Mouse (Mus musculus) myocyte (in vitro differentiated cells): ENCODE measurements at regions not wholly inside any gene's neighbourhood (a gene's known extent, or its start where the extent isn't known, plus 50 kb on each side); places are given as distances from the start of the nearest gene placed in this dataset.

ENCODE experiments used
- H3K27me3 ChIP-seq: one replicate; pipeline ENCODE4 v1.6.1; 2011; ENCODE audit not compliant: control insufficient read depth, insufficient read depth, insufficient read length
- H3K36me3 ChIP-seq: one replicate; pipeline ENCODE4 v1.6.1; 2011; ENCODE audit not compliant: control insufficient read depth, insufficient read depth
- H3K4me2 ChIP-seq: one replicate; pipeline ENCODE4 v1.6.1; 2011; ENCODE audit warnings: low read depth, control low read depth
- H3K4me3 ChIP-seq: one replicate; pipeline ENCODE4 v1.5.1; 2011; ENCODE audit warnings: mild to moderate bottlenecking, control low read depth, moderate library complexity
- H3K79me2 ChIP-seq: one replicate; pipeline ENCODE4 v1.6.1; 2011; ENCODE audit not compliant: control insufficient read depth, insufficient read depth
- H3ac ChIP-seq: one replicate; pipeline ENCODE4 v1.6.1; 2011; ENCODE audit not compliant: control insufficient read depth, insufficient read length
- CEBPB ChIP-seq: IDR thresholded peaks from 2 replicates; pipeline ENCODE4 v1.6.1; 2011; ENCODE audit warnings: mild to moderate bottlenecking, moderate library complexity; ENCODE audit not compliant: poor library complexity, insufficient read depth, severe bottlenecking
- E2F4 ChIP-seq: IDR thresholded peaks from one replicate; pipeline ENCODE4 v1.6.1; 2011; ENCODE audit warnings: mild to moderate bottlenecking, control low read depth, moderate library complexity; ENCODE audit not compliant: insufficient read depth
- MAX ChIP-seq: IDR thresholded peaks from one replicate; pipeline ENCODE4 v1.6.1; 2011; ENCODE audit warnings: low read depth, mild to moderate bottlenecking, control low read depth
- MYOD1 ChIP-seq, 3 experiments: IDR thresholded peaks; one replicate each; pipeline ENCODE4 v1.6.1; 2011; ENCODE audit warnings: control low read depth in 2 of 3, low read depth in 2 of 3, mild to moderate bottlenecking in 2 of 3, moderate library complexity in 1 of 3; ENCODE audit not compliant: insufficient read length in 2 of 3, control insufficient read depth in 1 of 3
- MYOG ChIP-seq, 3 experiments: IDR thresholded peaks; one replicate each; pipeline ENCODE4 v1.6.1; 2011; ENCODE audit warnings: control low read depth in 2 of 3, low read depth in 2 of 3, mild to moderate bottlenecking in 2 of 3; ENCODE audit not compliant: insufficient read length in 2 of 3, control insufficient read depth in 1 of 3, insufficient read depth in 1 of 3
- POLR2A ChIP-seq: IDR thresholded peaks from one replicate; pipeline ENCODE4 v1.6.1; 2011; ENCODE audit warnings: low read depth, mild to moderate bottlenecking, control low read depth, moderate library complexity; ENCODE audit not compliant: insufficient read length
- POLR2AphosphoS2 ChIP-seq: IDR thresholded peaks from one replicate; pipeline ENCODE4 v1.6.1; 2011; ENCODE audit warnings: low read depth, control low read depth; ENCODE audit not compliant: insufficient read length
- REST ChIP-seq: IDR thresholded peaks from one replicate; pipeline ENCODE4 v1.6.1; 2011; ENCODE audit warnings: mild to moderate bottlenecking, control low read depth, moderate library complexity; ENCODE audit not compliant: insufficient read depth, insufficient read length
- SRF ChIP-seq: IDR thresholded peaks from one replicate; pipeline ENCODE4 v1.6.1; 2011; ENCODE audit warnings: low read depth; ENCODE audit not compliant: control insufficient read depth, insufficient read length
- TCF12 ChIP-seq: IDR thresholded peaks from one replicate; pipeline ENCODE4 v1.6.1; 2011; ENCODE audit warnings: mild to moderate bottlenecking, control low read depth; ENCODE audit not compliant: poor library complexity, insufficient read depth, severe bottlenecking
- TCF3 ChIP-seq: IDR thresholded peaks from one replicate; pipeline ENCODE4 v1.6.1; 2011; ENCODE audit warnings: low read depth, control low read depth; ENCODE audit not compliant: insufficient read length
- USF1 ChIP-seq: IDR thresholded peaks from one replicate; pipeline ENCODE4 v1.6.1; 2011; ENCODE audit warnings: low read depth, mild to moderate bottlenecking, control low read depth, moderate library complexity

DNA sequence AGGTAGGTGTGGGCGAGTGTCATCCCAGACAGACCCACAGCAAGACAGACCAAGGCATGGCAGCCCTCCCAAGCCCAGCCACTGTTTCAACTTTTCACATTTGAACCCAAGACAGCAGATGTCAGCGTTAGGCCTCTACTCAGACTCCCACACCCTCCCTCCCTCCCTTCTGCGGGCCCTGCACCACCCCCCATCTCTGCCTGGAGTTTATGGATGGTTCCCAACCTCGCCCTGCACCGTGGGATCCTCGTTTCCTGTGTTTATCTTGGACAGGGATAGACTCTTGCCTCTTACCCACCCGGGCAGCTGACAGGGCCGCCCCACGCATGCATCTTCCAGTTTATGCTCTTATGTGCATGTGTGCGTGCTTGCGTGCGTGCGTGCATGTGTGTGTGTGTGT, 85.2 kb upstream of the Zbtb40 start:
- no peak for TF ChIP-seq POLR2AphosphoS2
- no peak for TF ChIP-seq E2F4
- peak in 1 of 3 experiments; percentile 18 for TF ChIP-seq MYOD1 (IDR thresholded peaks at IDR 0.05; ENCODE audit: control insufficient read depth in 1 of 3, insufficient read length in 2 of 3, low read depth in 2 of 3)
- TF ChIP-seq SRF, result no peak
- Histone ChIP-seq H3K27me3 (no peaks in the 10 kb centered on the region), H3K4me3 (no peak overlapping the region), H3ac (no peak overlapping the region), H3K36me3 (no peaks in the 10 kb centered on the region), H3K4me2 (no peak overlapping the region), H3K79me2 (no peaks in the 10 kb centered on the region)

DNA sequence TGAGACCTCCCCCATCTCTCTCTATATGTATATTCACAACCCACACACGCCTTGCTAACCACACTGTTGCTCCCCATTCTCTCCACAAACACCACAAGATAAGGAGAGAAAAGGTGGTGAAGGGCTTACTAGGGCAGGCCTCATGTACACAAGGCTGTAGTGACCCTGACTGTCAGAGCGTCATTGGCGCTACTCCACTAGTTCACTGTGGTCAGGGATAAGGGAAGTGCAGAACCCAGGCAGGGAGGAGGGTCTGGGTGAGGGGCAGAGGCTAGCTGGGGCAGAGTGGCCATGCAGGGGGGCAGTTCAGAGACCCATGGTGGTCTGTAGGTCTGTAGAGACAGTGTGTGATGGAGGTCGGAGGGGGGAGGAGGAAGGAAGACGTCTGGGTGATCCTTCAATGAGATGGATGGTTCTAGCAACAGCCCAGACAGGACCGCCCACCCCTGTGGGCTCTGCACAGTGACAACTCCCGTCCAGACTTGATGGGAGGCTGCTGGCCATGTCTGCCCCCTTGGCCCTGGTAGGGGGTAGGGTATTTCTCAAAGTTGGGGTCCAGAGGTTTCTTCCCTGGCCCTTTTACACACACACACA, 82.1 kb upstream of the Zbtb40 start:
- Histone ChIP-seq H3K36me3 (no peaks in the 10 kb centered on the region), H3K4me2 (no peak overlapping the region), H3K4me3 (no peak overlapping the region), H3K27me3 (no peaks in the 10 kb centered on the region), H3K79me2 (no peaks in the 10 kb centered on the region), H3ac (no peak overlapping the region)
- TF ChIP-seq POLR2A (no peak), CEBPB (no peak), TCF12 (no peak), MAX (no peak), POLR2AphosphoS2 (no peak), MYOG (IDR thresholded peaks at IDR 0.05; ENCODE audit: control insufficient read depth in 1 of 3, insufficient read depth in 1 of 3, insufficient read length in 2 of 3, low read depth in 2 of 3) (no peak), SRF (no peak), E2F4 (no peak)

DNA sequence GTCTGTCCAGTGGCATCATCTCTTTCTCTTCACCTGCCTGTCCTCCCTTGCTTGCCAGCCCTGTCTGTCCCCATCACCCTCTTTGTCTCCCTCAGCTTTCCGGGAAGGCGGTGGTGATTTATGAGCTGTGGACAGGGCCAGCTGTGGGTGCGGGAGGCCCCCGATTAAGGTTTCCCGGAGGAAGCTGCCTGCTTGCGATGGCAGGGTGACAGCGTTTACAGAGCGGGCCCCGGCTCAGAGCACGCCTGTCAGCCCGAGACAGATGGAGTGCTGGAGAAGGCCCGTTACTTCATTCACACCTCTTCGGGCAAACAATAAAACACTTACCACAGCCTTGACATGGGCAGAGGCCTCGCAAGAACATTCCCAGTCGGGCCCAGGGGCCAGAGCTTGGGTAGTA, 79.6 kb upstream of the Zbtb40 start:
- Histone ChIP-seq H3ac (no peak overlapping the region), H3K36me3 (no peaks in the 10 kb centered on the region), H3K27me3 (no peaks in the 10 kb centered on the region), H3K79me2 (no peaks in the 10 kb centered on the region), H3K4me3 (no peak overlapping the region), H3K4me2 (peak overlapping the region; percentile 12)
- TF ChIP-seq SRF (no peak), USF1 (no peak), POLR2AphosphoS2 (no peak), POLR2A (no peak), CEBPB (no peak), REST (no peak), TCF3 (peak; percentile 67), MAX (no peak), E2F4 (no peak), MYOG (IDR thresholded peaks at IDR 0.05; ENCODE audit: control insufficient read depth in 1 of 3, insufficient read depth in 1 of 3, insufficient read length in 2 of 3, low read depth in 2 of 3) (peak; percentile 49 to 95 (median 73)), TCF12 (peak; percentile 70), MYOD1 (IDR thresholded peaks at IDR 0.05; ENCODE audit: control insufficient read depth in 1 of 3, insufficient read length in 2 of 3, low read depth in 2 of 3) (peak in 2 of 3 experiments; percentile 70 to 86)

DNA sequence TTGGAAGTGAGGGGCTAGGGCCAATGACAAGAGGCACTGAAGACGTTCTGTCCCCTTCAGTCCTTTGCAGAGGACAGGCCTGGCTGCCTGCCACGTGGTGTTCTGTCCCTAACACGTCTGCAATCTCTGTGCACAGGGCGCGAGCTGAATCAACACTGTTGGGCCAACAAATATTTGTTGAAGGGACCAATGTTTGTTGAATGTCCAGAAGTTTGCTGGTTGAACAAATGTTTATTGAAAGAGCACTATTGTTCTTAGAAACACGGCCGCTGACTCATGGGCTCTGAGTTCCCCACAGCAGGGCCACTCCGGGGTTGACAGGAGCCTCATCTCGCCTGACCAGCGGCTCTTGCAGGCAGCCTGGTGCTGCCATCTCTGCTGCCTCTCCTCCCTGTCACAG, 73.1 kb upstream of the Zbtb40 start:
- Histone ChIP-seq H3ac (no peak overlapping the region), H3K4me2 (no peak overlapping the region), H3K27me3 (no peaks in the 10 kb centered on the region), H3K36me3 (no peaks in the 10 kb centered on the region), H3K4me3 (no peak overlapping the region), H3K79me2 (no peaks in the 10 kb centered on the region)
- TF ChIP-seq MYOD1 (IDR thresholded peaks at IDR 0.05; ENCODE audit: control insufficient read depth in 1 of 3, insufficient read length in 2 of 3, low read depth in 2 of 3), result no peak
- no peak for TF ChIP-seq REST
- no peak for TF ChIP-seq E2F4
- TF ChIP-seq MYOG (IDR thresholded peaks at IDR 0.05; ENCODE audit: control insufficient read depth in 1 of 3, insufficient read depth in 1 of 3, insufficient read length in 2 of 3, low read depth in 2 of 3), result no peak
- no peak for TF ChIP-seq POLR2AphosphoS2
- no peak for TF ChIP-seq USF1
- TF ChIP-seq MAX, result no peak
- TF ChIP-seq SRF, result no peak
- TF ChIP-seq TCF3, result no peak
- TF ChIP-seq CEBPB, result no peak
- no peak for TF ChIP-seq POLR2A
- TF ChIP-seq TCF12, result no peak

DNA sequence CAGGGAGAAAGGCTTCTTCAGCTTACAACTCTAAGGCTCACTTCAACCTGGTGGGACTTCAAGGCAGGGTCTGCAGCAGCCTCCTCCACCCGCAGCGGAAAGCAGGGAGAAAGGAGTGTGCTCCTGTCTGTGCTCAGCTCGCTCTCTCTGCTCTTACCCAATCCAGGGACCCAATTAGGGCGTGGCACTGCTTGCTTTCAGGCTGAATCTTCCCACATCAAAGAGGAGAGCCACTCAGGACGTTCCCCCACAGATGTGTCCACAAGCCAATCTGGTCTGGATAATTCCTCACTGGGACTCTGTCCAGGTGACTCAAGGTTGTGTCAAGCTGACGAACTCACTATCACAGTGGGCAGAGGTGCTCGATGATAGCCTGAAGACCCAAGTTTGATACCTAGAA, 72.0 kb upstream of the Zbtb40 start:
- no peaks in the 10 kb centered on the region for H3K36me3 ChIP-seq
- H3K79me2 ChIP-seq, result no peaks in the 10 kb centered on the region
- H3K4me2 ChIP-seq, result no peak overlapping the region
- H3ac ChIP-seq, result no peak overlapping the region
- TF ChIP-seq CEBPB (no peak), TCF3 (no peak), E2F4 (no peak), TCF12 (no peak), MYOG (IDR thresholded peaks at IDR 0.05; ENCODE audit: control insufficient read depth in 1 of 3, insufficient read depth in 1 of 3, insufficient read length in 2 of 3, low read depth in 2 of 3) (no peak)
- no peaks in the 10 kb centered on the region for H3K27me3 ChIP-seq
- H3K4me3 ChIP-seq, result no peak overlapping the region
